Mouse (Mus musculus): ENCODE measurements around the gene Kif1a. TPM values are rescaled to one million over a fixed set of nuclear protein-coding genes. Genes with fewer than 3 reads are reported as not detected.

Gene Kif1a
- total and polyA plus RNA-seq, 3 experiments = not detected

DNA sequence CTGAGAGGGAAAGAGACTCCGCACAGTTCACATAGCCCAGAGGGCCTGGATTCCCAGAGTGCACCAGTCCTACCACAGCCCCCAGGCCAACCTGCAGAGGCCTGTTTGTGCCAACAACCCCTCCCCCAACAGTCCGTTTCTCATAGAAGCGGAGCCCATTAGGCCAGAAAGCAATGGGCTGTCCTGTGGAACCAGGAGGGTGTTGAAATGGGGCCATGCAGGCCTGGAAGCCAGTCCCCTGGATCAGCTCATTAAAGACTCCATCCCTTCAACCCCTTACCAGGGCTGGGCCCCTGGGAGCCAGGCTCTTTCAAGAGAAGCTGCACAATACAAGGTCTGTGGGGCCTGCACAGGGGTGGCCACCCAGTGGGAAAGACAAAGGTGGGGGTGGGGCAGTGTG is 22.1 kb downstream of the Kif1a start:
- no peaks in the 10 kb centered on the region for H3K4me1 ChIP-seq (ENCODE audit: control insufficient read depth in 1 of 2, insufficient read depth in 2 of 2, low read length in 2 of 2)
- H3K79me2 ChIP-seq (ENCODE audit: control insufficient read depth, insufficient read depth, low read length, poor library complexity) = no peaks in the 10 kb centered on the region
- no peak overlapping the region for H3K27ac ChIP-seq (ENCODE audit: control insufficient read depth, low read depth, low read length)
- H3K36me3 ChIP-seq (ENCODE audit: control insufficient read depth in 1 of 2, insufficient read depth in 2 of 2, low read length in 2 of 2) = no peaks in the 10 kb centered on the region
- no peak overlapping the region for H3K4me3 ChIP-seq (ENCODE audit: control insufficient read depth in 1 of 2, insufficient read depth in 1 of 2, low read depth in 2 of 2, low read length in 2 of 2)
- H3K9ac ChIP-seq (ENCODE audit: control insufficient read depth, low read depth, low read length, poor library complexity, severe bottlenecking) = no peak overlapping the region
- TF ChIP-seq TAL1 (IDR thresholded peaks at IDR 0.05; ENCODE audit: low read length) (no peak), HCFC1 (IDR thresholded peaks at IDR 0.05; ENCODE audit: low read depth, low read length) (no peak), POLR2AphosphoS5 (IDR thresholded peaks at IDR 0.05; ENCODE audit: borderline replicate concordance, low read depth, low read length) (no peak), MYC (IDR thresholded peaks at IDR 0.05; ENCODE audit: low read depth, low read length) (no peak), TBP (IDR thresholded peaks at IDR 0.05; ENCODE audit: low read depth, low read length) (no peak), RAD21 (IDR thresholded peaks at IDR 0.05; ENCODE audit: low read depth, low read length) (no peak), NRF1 (IDR thresholded peaks at IDR 0.05; ENCODE audit: insufficient read depth, low read depth, low read length, poor library complexity, severe bottlenecking) (no peak), GABPA (IDR thresholded peaks at IDR 0.05; ENCODE audit: low read depth, low read length) (no peak), ZC3H11A (IDR thresholded peaks at IDR 0.05; ENCODE audit: low read depth, low read length) (no peak), ZNF384 (IDR thresholded peaks at IDR 0.05; ENCODE audit: low read depth, low read length) (no peak), POLR2AphosphoS2 (IDR thresholded peaks at IDR 0.05; ENCODE audit: low read length) (no peak), SIN3A (IDR thresholded peaks at IDR 0.05; ENCODE audit: low read length) (no peak), BHLHE40 (IDR thresholded peaks at IDR 0.05; ENCODE audit: borderline replicate concordance, low read depth, low read length) (no peak), SMC3 (IDR thresholded peaks at IDR 0.05; ENCODE audit: low read depth, low read length) (no peak), MAZ (IDR thresholded peaks at IDR 0.05; ENCODE audit: low read depth, low read length) (no peak), TCF12 (IDR thresholded peaks at IDR 0.05; ENCODE audit: low read depth, low read length) (no peak), CHD2 (IDR thresholded peaks at IDR 0.05; ENCODE audit: low read length) (no peak)
- no peaks in the 10 kb centered on the region for H3K27me3 ChIP-seq (ENCODE audit: control insufficient read depth in 1 of 2, insufficient read depth in 2 of 2, low read length in 2 of 2)
- no peaks in the 10 kb centered on the region for H3K9me3 ChIP-seq (replicated peaks; ENCODE audit: insufficient read depth, low read length)
- no peak for DNase-seq (ENCODE audit: low read depth, low spot score)

DNA sequence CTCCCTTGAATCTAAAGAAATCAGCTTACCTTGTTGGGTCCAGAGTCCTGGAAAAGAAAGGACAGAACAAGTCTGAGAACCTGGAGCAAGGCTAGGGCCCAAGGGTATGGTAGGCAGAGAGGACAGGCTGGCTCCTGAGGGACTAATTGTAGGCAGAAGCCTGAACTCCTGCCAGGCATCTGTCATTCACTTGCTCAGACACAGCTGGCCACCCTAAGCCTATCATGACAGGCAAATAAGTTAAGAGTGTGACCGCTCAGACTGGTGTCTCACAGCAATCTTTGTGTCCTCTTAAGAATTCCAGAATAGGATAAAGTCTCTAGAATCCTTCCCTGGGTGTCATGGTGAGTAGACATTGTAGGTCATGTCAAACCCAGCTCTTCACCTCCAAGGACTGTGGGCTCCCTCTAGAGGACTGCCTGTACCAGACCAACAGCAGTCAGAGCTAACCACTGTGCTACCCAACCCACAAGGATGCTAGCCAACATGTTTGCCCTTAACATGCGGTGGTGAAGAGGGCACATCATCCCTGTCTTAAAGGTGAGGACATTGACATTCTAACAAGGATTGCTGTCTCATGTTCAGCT is 29.4 kb downstream of the Kif1a start:
- Histone ChIP-seq H3K9ac (ENCODE audit: control insufficient read depth, low read depth, low read length, poor library complexity, severe bottlenecking) (no peak overlapping the region), H3K27me3 (ENCODE audit: control insufficient read depth in 1 of 2, insufficient read depth in 2 of 2, low read length in 2 of 2) (no peaks in the 10 kb centered on the region), H3K36me3 (ENCODE audit: control insufficient read depth in 1 of 2, insufficient read depth in 2 of 2, low read length in 2 of 2) (no peaks in the 10 kb centered on the region), H3K79me2 (ENCODE audit: control insufficient read depth, insufficient read depth, low read length, poor library complexity) (no peaks in the 10 kb centered on the region), H3K4me1 (ENCODE audit: control insufficient read depth in 1 of 2, insufficient read depth in 2 of 2, low read length in 2 of 2) (no peaks in the 10 kb centered on the region), H3K4me3 (ENCODE audit: control insufficient read depth in 1 of 2, insufficient read depth in 1 of 2, low read depth in 2 of 2, low read length in 2 of 2) (no peak overlapping the region), H3K27ac (ENCODE audit: control insufficient read depth, low read depth, low read length) (no peak overlapping the region), H3K9me3 (replicated peaks; ENCODE audit: insufficient read depth, low read length) (no peaks in the 10 kb centered on the region)
- DNase-seq (ENCODE audit: low read depth, low spot score) = no peak
- TF ChIP-seq ETS1 (IDR thresholded peaks at IDR 0.05; ENCODE audit: low read depth, low read length) (no peak), USF1 (IDR thresholded peaks at IDR 0.05; ENCODE audit: low read depth, low read length) (no peak), NRF1 (IDR thresholded peaks at IDR 0.05; ENCODE audit: insufficient read depth, low read depth, low read length, poor library complexity, severe bottlenecking) (no peak), MYC (IDR thresholded peaks at IDR 0.05; ENCODE audit: low read depth, low read length) (no peak), ELF1 (IDR thresholded peaks at IDR 0.05; ENCODE audit: low read depth, low read length) (no peak), JUND (IDR thresholded peaks at IDR 0.05; ENCODE audit: low read depth, low read length) (no peak)

Data from MEL (cell line).